ENCODE assay signal across 13 mouse cellular contexts in the genomic region with DNA sequence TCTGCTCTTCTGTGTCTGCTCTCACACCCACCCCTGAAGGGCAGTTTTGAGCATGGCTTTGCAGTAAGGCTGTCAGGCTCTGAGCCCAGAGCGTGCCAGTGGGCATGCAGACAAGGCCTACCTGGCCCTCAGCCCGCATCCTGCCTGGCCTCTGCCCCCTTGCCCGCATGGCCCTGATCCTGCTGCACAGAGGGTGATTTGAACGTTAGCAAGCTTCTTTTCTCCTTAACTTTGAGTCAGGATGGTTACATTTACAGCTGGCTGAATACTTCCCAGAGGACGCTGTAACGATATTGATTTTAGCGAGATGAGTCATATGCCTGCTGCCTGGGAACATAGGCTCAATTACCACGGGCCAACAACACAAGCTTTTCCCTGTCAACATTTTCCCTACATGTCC.
DNase-seq lines count a peak whose midpoint lies in the region; ATAC-seq and TF ChIP-seq lines count a peak whose summit lies in the region.
"Had no signal": no experiment of that assay in that cellular context is flagged by ENCODE, and none has a peak within 500 bp of the region (broad histone marks: within the 10 kb centered on the region; RNA-seq: fewer than 3 reads in every experiment).

No protein-coding gene starts in this region.

- 73% methylated on average over 8 of the region's 8 CpGs for WGBS in kidney, embryonic 15.5 days
- 86% methylated on average over 8 of the region's 8 CpGs for WGBS in limb, embryonic 10.5 days

- peaks cover 7% of the 10 kb centered on the region for H3K4me1 ChIP-seq in kidney, embryonic 15.5 days
- no peaks in the 10 kb centered on the region for H3K4me1 ChIP-seq in G1E (ENCODE audit: insufficient read depth, low read depth, low read length)
- H3K4me1 ChIP-seq in limb, embryonic 10.5 days = peaks cover 60% of the 10 kb centered on the region

- no peaks in the 10 kb centered on the region for H3K9me3 ChIP-seq in kidney, embryonic 15.5 days (replicated peaks)
- peaks cover 72% of the 10 kb centered on the region for H3K9me3 ChIP-seq in G1E (replicated peaks)
- H3K9me3 ChIP-seq in limb, embryonic 10.5 days (replicated peaks) = no peaks in the 10 kb centered on the region
- H3K9me3 ChIP-seq: embryonic facial prominence, embryonic 15.5 days had no signal

- no peak for ATAC-seq in kidney, embryonic 15.5 days (replicated peaks; ENCODE audit: low FRiP score)
- ATAC-seq in G1E (ENCODE audit: extremely low read depth, insufficient number of reproducible peaks, low FRiP score, poor library complexity, severe bottlenecking) = no peak
- no peak for ATAC-seq in activated CD4-positive, CD25-positive, alpha-beta regulatory T cell, adult 4 months

- no peak overlapping the region for H3K27ac ChIP-seq in kidney, embryonic 15.5 days
- H3K27ac ChIP-seq in limb, embryonic 10.5 days = 0 out of 2 replicates have a peak overlapping the region, but pooled peaks have one; percentile 43
- H3K27ac ChIP-seq: embryonic facial prominence, embryonic 15.5 days had no signal

- H3K36me3 ChIP-seq in kidney, embryonic 15.5 days = no peaks in the 10 kb centered on the region
- peaks cover 4% of the 10 kb centered on the region for H3K36me3 ChIP-seq in G1E (replicated peaks)
- H3K36me3 ChIP-seq in limb, embryonic 10.5 days = no peaks in the 10 kb centered on the region
- H3K36me3 ChIP-seq: embryonic facial prominence, embryonic 15.5 days had no signal

- H3K4me2 ChIP-seq in kidney, embryonic 15.5 days = no peak overlapping the region
- H3K4me2 ChIP-seq: embryonic facial prominence, embryonic 15.5 days had no signal

- H3K4me3 ChIP-seq in kidney, embryonic 15.5 days (replicated peaks) = no peak overlapping the region
- peak overlapping the region; percentile 11; the same call in 1 of the 2 replicates for H3K4me3 ChIP-seq in G1E (ENCODE audit: low read depth, low read length)
- no peak overlapping the region for H3K4me3 ChIP-seq in limb, embryonic 10.5 days
- H3K4me3 ChIP-seq: embryonic facial prominence, embryonic 15.5 days had no signal

- peak; percentile 72 for DNase-seq in kidney, adult 11 months
- DNase-seq in G1E (ENCODE audit: low spot score) (no peak), adipocyte (ENCODE audit: low spot score) (peak; percentile 36)
- no peak for DNase-seq in limb, embryonic 10.5 days (ENCODE audit: low spot score)
- DNase-seq in lung, postnatal 14 days = no peak
- DNase-seq: cerebellum, adult 9-10 months; layer of hippocampus, adult 9-11 months; liver; lung, postnatal 36 days; right cerebral cortex, adult 18-20 months had no signal

- 0 out of 2 replicates have a peak, but pooled peaks cover 5% of the 10 kb centered on the region for H3K27me3 ChIP-seq in kidney, embryonic 15.5 days
- H3K27me3 ChIP-seq in G1E (ENCODE audit: insufficient read depth, low read length) = no peaks in the 10 kb centered on the region
- H3K27me3 ChIP-seq in limb, embryonic 10.5 days (ENCODE audit: low read depth, poor library complexity, severe bottlenecking) = no peaks in the 10 kb centered on the region
- H3K27me3 ChIP-seq: embryonic facial prominence, embryonic 15.5 days had no signal

- TF ChIP-seq CTCF in G1E (IDR thresholded peaks at IDR 0.05; ENCODE audit: low read depth, low read length) = no peak

- no peak overlapping the region for H3K9ac ChIP-seq in kidney, embryonic 15.5 days
- H3K9ac ChIP-seq: embryonic facial prominence, embryonic 15.5 days had no signal

Comparison
In these comparisons a context has a peak if more than half of its experiments do, and no peak if none do; other contexts are left out.
1. DNase-seq: peak in kidney, adult 11 months (single experiment) and adipocyte (single experiment); none in G1E (single experiment), limb, embryonic 10.5 days (single experiment) and lung, postnatal 14 days (single experiment).